Mouse (Mus musculus) myocyte (in vitro differentiated cells): ENCODE measurements around the gene Smurf2. TPM values are rescaled to one million over a fixed set of nuclear protein-coding genes. Genes with fewer than 3 reads are reported as not detected.

Experiments
- H3K27me3 ChIP-seq: one replicate; pipeline ENCODE4 v1.6.1; 2011; ENCODE audit not compliant: control insufficient read depth, insufficient read depth, insufficient read length
- H3K36me3 ChIP-seq: one replicate; pipeline ENCODE4 v1.6.1; 2011; ENCODE audit not compliant: control insufficient read depth, insufficient read depth
- H3K4me2 ChIP-seq: one replicate; pipeline ENCODE4 v1.6.1; 2011; ENCODE audit warnings: low read depth, control low read depth
- H3K4me3 ChIP-seq: one replicate; pipeline ENCODE4 v1.5.1; 2011; ENCODE audit warnings: mild to moderate bottlenecking, control low read depth, moderate library complexity
- H3K79me2 ChIP-seq: one replicate; pipeline ENCODE4 v1.6.1; 2011; ENCODE audit not compliant: control insufficient read depth, insufficient read depth
- H3ac ChIP-seq: one replicate; pipeline ENCODE4 v1.6.1; 2011; ENCODE audit not compliant: control insufficient read depth, insufficient read length
- CEBPB ChIP-seq: IDR thresholded peaks from 2 replicates; pipeline ENCODE4 v1.6.1; 2011; ENCODE audit warnings: mild to moderate bottlenecking, moderate library complexity; ENCODE audit not compliant: poor library complexity, insufficient read depth, severe bottlenecking
- E2F4 ChIP-seq: IDR thresholded peaks from one replicate; pipeline ENCODE4 v1.6.1; 2011; ENCODE audit warnings: mild to moderate bottlenecking, control low read depth, moderate library complexity; ENCODE audit not compliant: insufficient read depth
- MAX ChIP-seq: IDR thresholded peaks from one replicate; pipeline ENCODE4 v1.6.1; 2011; ENCODE audit warnings: low read depth, mild to moderate bottlenecking, control low read depth
- MYOD1 ChIP-seq, 3 experiments: IDR thresholded peaks; one replicate each; pipeline ENCODE4 v1.6.1; 2011; ENCODE audit warnings: control low read depth in 2 of 3, low read depth in 2 of 3, mild to moderate bottlenecking in 2 of 3, moderate library complexity in 1 of 3; ENCODE audit not compliant: insufficient read length in 2 of 3, control insufficient read depth in 1 of 3
- MYOG ChIP-seq, 3 experiments: IDR thresholded peaks; one replicate each; pipeline ENCODE4 v1.6.1; 2011; ENCODE audit warnings: control low read depth in 2 of 3, low read depth in 2 of 3, mild to moderate bottlenecking in 2 of 3; ENCODE audit not compliant: insufficient read length in 2 of 3, control insufficient read depth in 1 of 3, insufficient read depth in 1 of 3
- POLR2A ChIP-seq: IDR thresholded peaks from one replicate; pipeline ENCODE4 v1.6.1; 2011; ENCODE audit warnings: low read depth, mild to moderate bottlenecking, control low read depth, moderate library complexity; ENCODE audit not compliant: insufficient read length
- POLR2AphosphoS2 ChIP-seq: IDR thresholded peaks from one replicate; pipeline ENCODE4 v1.6.1; 2011; ENCODE audit warnings: low read depth, control low read depth; ENCODE audit not compliant: insufficient read length
- REST ChIP-seq: IDR thresholded peaks from one replicate; pipeline ENCODE4 v1.6.1; 2011; ENCODE audit warnings: mild to moderate bottlenecking, control low read depth, moderate library complexity; ENCODE audit not compliant: insufficient read depth, insufficient read length
- SRF ChIP-seq: IDR thresholded peaks from one replicate; pipeline ENCODE4 v1.6.1; 2011; ENCODE audit warnings: low read depth; ENCODE audit not compliant: control insufficient read depth, insufficient read length
- TCF12 ChIP-seq: IDR thresholded peaks from one replicate; pipeline ENCODE4 v1.6.1; 2011; ENCODE audit warnings: mild to moderate bottlenecking, control low read depth; ENCODE audit not compliant: poor library complexity, insufficient read depth, severe bottlenecking
- TCF3 ChIP-seq: IDR thresholded peaks from one replicate; pipeline ENCODE4 v1.6.1; 2011; ENCODE audit warnings: low read depth, control low read depth; ENCODE audit not compliant: insufficient read length
- USF1 ChIP-seq: IDR thresholded peaks from one replicate; pipeline ENCODE4 v1.6.1; 2011; ENCODE audit warnings: low read depth, mild to moderate bottlenecking, control low read depth, moderate library complexity
- polyA plus RNA-seq: library from polyadenylated mRNA; unstranded; fragments of >200 nt; fragmentation: generic; extraction: Trizol; gene quantifications from one replicate; pipeline ENCODE4 v1.2.1, GENCODE M21; 2012; ENCODE audit warnings: missing spikeins

Gene Smurf2
- polyA plus RNA-seq, 1 experiment: 11.5 TPM

- no peaks in the 10 kb centered on the region for H3K27me3 ChIP-seq
- peaks cover 53% of the 10 kb centered on the region for H3K36me3 ChIP-seq
- peaks cover 73% of the 10 kb centered on the region for H3K79me2 ChIP-seq
- H3K4me2 ChIP-seq: no peak overlapping the region
- TF ChIP-seq CEBPB: no peak
- TF ChIP-seq USF1: no peak
- peak; percentile 41 for TF ChIP-seq E2F4
- TF ChIP-seq REST: peak; percentile 63
- no peak for TF ChIP-seq TCF3
- no peak for TF ChIP-seq MAX
- TF ChIP-seq SRF: no peak
- TF ChIP-seq MYOG (IDR thresholded peaks at IDR 0.05; ENCODE audit: control insufficient read depth in 1 of 3, insufficient read depth in 1 of 3, insufficient read length in 2 of 3, low read depth in 2 of 3): peak in 1 of 3 experiments; percentile 31
- peak; percentile 99 for TF ChIP-seq POLR2AphosphoS2
- peak; percentile 96 for TF ChIP-seq POLR2A
- TF ChIP-seq MYOD1 (IDR thresholded peaks at IDR 0.05; ENCODE audit: control insufficient read depth in 1 of 3, insufficient read length in 2 of 3, low read depth in 2 of 3): peak in 1 of 3 experiments; percentile 7
- TF ChIP-seq TCF12: no peak
- H3K4me3 ChIP-seq: peak overlapping the region; percentile 92
- H3ac ChIP-seq: peak overlapping the region; percentile 49
These were observed 132.3 kb downstream of the Smurf2 start for GRCm38 (mm10) chr11:106788026-106788774.

GRCm38 (mm10) chr11:106787131-106788025, 133.1 kb downstream of the Smurf2 start:
- Histone ChIP-seq H3K79me2 (peaks cover 78% of the 10 kb centered on the region), H3K27me3 (no peaks in the 10 kb centered on the region), H3ac (peak overlapping the region; percentile 49), H3K4me3 (peak overlapping the region; percentile 92), H3K36me3 (peaks cover 53% of the 10 kb centered on the region), H3K4me2 (peak overlapping the region; percentile 76)
- TF ChIP-seq POLR2AphosphoS2 (peak; percentile 27), REST (no peak), MYOD1 (IDR thresholded peaks at IDR 0.05; ENCODE audit: control insufficient read depth in 1 of 3, insufficient read length in 2 of 3, low read depth in 2 of 3) (no peak), MAX (no peak), POLR2A (peak; percentile 54), USF1 (no peak), TCF12 (no peak), CEBPB (peak; percentile 66), TCF3 (no peak), MYOG (IDR thresholded peaks at IDR 0.05; ENCODE audit: control insufficient read depth in 1 of 3, insufficient read depth in 1 of 3, insufficient read length in 2 of 3, low read depth in 2 of 3) (no peak)

GRCm38 (mm10) chr11:106785043-106785442, 135.5 kb downstream of the Smurf2 start:
- TF ChIP-seq MYOD1 (IDR thresholded peaks at IDR 0.05; ENCODE audit: control insufficient read depth in 1 of 3, insufficient read length in 2 of 3, low read depth in 2 of 3) (no peak), E2F4 (no peak), TCF12 (no peak), POLR2A (no peak), MAX (no peak), CEBPB (no peak), MYOG (IDR thresholded peaks at IDR 0.05; ENCODE audit: control insufficient read depth in 1 of 3, insufficient read depth in 1 of 3, insufficient read length in 2 of 3, low read depth in 2 of 3) (no peak), USF1 (no peak), REST (no peak), POLR2AphosphoS2 (no peak), SRF (no peak), TCF3 (no peak)
- Histone ChIP-seq H3ac (no peak overlapping the region), H3K27me3 (no peaks in the 10 kb centered on the region), H3K4me2 (peak overlapping the region; percentile 76), H3K4me3 (peak overlapping the region; percentile 92), H3K36me3 (peaks cover 70% of the 10 kb centered on the region), H3K79me2 (peaks cover 62% of the 10 kb centered on the region)

GRCm38 (mm10) chr11:106784476-106784875, 136.0 kb downstream of the Smurf2 start:
- TF ChIP-seq MYOD1 (IDR thresholded peaks at IDR 0.05; ENCODE audit: control insufficient read depth in 1 of 3, insufficient read length in 2 of 3, low read depth in 2 of 3): no peak
- no peak overlapping the region for H3ac ChIP-seq
- peaks cover 56% of the 10 kb centered on the region for H3K79me2 ChIP-seq
- no peak overlapping the region for H3K4me2 ChIP-seq
- H3K4me3 ChIP-seq: no peak overlapping the region
- H3K27me3 ChIP-seq: no peaks in the 10 kb centered on the region
- H3K36me3 ChIP-seq: peaks cover 70% of the 10 kb centered on the region
